Mouse (Mus musculus) forebrain, embryonic 12.5 days (tissue): Measurements from ENCODE around the gene Rab25. TPM values are rescaled to one million over a fixed set of nuclear protein-coding genes. Genes with fewer than 3 reads are reported as not detected.

ENCODE experiments used
- microRNA counts: library from miRNA; unstranded; fragments of <30 nt; microRNA quantifications from one replicate; lab custom pipeline; 2017
- microRNA-seq: library from miRNA; unstranded; fragments of <30 nt; microRNA quantifications from one replicate; pipeline ENCODE4, GENCODE M21; 2017
- polyA plus RNA-seq: library from polyadenylated mRNA; unstranded; fragments of >200 nt; fragmentation: Nextera tagmentation; extraction: Ambion mirVana; gene quantifications from 2 replicates; pipeline ENCODE4 v1.2.1, GENCODE M21; 2016

Rab25 gene
- polyA plus RNA-seq, 1 experiment from 2014 or later, result 0.82 TPM

MicroRNA genes within 50 kb of the gene (microRNA counts, 519-probe panel; counts per million panel counts)
- microRNA mmu-miR-1905 (lab: Ali Mortazavi, UCI), result not detected

Small RNA genes within 50 kb of the gene (microRNA-seq; reads per million reads assigned to microRNA genes)
- gene Mir1905, result not detected

Other genes starting within 250 kb of the Rab25 start
- 86.7 and 87.5 TPM in 2 replicates for gene Glmp, start 223.3 kb downstream of the Rab25 start, polyA plus RNA-seq
- 1.9 and 3.3 TPM in 2 replicates for gene Tmem79, start 212.2 kb downstream of the Rab25 start, polyA plus RNA-seq
- gene Smg5, start 212.0 kb downstream of the Rab25 start, polyA plus RNA-seq, result 80.0 and 81.2 TPM in 2 replicates
- 1.0 and 1.6 TPM in 2 replicates for gene Paqr6, start 183.7 kb downstream of the Rab25 start, polyA plus RNA-seq
- gene Bglap3, start 175.6 kb downstream of the Rab25 start, polyA plus RNA-seq, result 0.18 TPM in 1 of 2 replicates, not detected in the other
- gene Bglap2, start 169.6 kb downstream of the Rab25 start, polyA plus RNA-seq, result not detected in 2 replicates
- gene Bglap, start 163.8 kb downstream of the Rab25 start, polyA plus RNA-seq, result not detected in 2 replicates
- 119 and 120 TPM in 2 replicates for gene Pmf1, start 138.0 kb downstream of the Rab25 start, polyA plus RNA-seq
- gene Slc25a44, start 123.2 kb downstream of the Rab25 start, polyA plus RNA-seq, result 22.7 and 24.9 TPM in 2 replicates
- 15.3 and 16.0 TPM in 2 replicates for gene Sema4a, start 87.1 kb downstream of the Rab25 start, polyA plus RNA-seq
- gene Lmna, start 38.3 kb downstream of the Rab25 start, polyA plus RNA-seq, result 23.2 and 25.8 TPM in 2 replicates
- gene Mex3a, start 15.9 kb downstream of the Rab25 start, polyA plus RNA-seq, result 51.0 and 53.2 TPM in 2 replicates
- gene Lamtor2, start 4.8 kb upstream of the Rab25 start, polyA plus RNA-seq, result 137 and 138 TPM in 2 replicates
- gene Ubqln4, start 5.5 kb upstream of the Rab25 start, polyA plus RNA-seq, result 64.1 and 64.4 TPM in 2 replicates
- 118 and 135 TPM in 2 replicates for gene Ssr2, start 27.6 kb upstream of the Rab25 start, polyA plus RNA-seq
- gene Arhgef2, start 57.7 kb upstream of the Rab25 start, polyA plus RNA-seq, result 146 and 147 TPM in 2 replicates
- gene Rxfp4, start 104.8 kb upstream of the Rab25 start, polyA plus RNA-seq, result not detected in 2 replicates
- gene Khdc4, start 137.5 kb upstream of the Rab25 start, polyA plus RNA-seq, result 117 and 118 TPM in 2 replicates
- 38.2 and 40.9 TPM in 2 replicates for gene Rit1, start 168.5 kb upstream of the Rab25 start, polyA plus RNA-seq
- 200 and 213 TPM in 2 replicates for gene Syt11, start 226.9 kb upstream of the Rab25 start, polyA plus RNA-seq